Mouse (Mus musculus): Measurements from ENCODE around the gene Gripap1.
"Not testable (repeated sequence)": the region's sequence is repeated elsewhere in the genome, so short reads cannot be mapped to it uniquely, and the experiment has no call there.

The Gripap1 gene

GRCm38 (mm10) chrX:7789542-7790136 lies at the start of gene Gripap1:
Gene Gripap1, plus strand, starts transcription at chrX:7789765.
- DNase-seq = peak; percentile 81

- no peak for DNase-seq
These were observed 49.3 kb upstream of the Gripap1 start for GRCm38 (mm10) chrX:7740082-7740819.

- DNase-seq = peak; percentile 77
These were observed 48.5 kb upstream of the Gripap1 start for GRCm38 (mm10) chrX:7741103-7741502.

GRCm38 (mm10) chrX:7743470-7743869 lies 46.1 kb upstream of the Gripap1 start:
- no peak for DNase-seq

- no peak for DNase-seq
These were observed 44.6 kb upstream of the Gripap1 start for GRCm38 (mm10) chrX:7744940-7745339.

- no peak for DNase-seq
These were observed 44.1 kb upstream of the Gripap1 start for GRCm38 (mm10) chrX:7745429-7745828.

GRCm38 (mm10) chrX:7750432-7751116 lies 39.0 kb upstream of the Gripap1 start, which contains the start of gene Ccdc120:
Gene Ccdc120, minus strand, starts transcription at chrX:7750905.
- peak; percentile 89 for DNase-seq

GRCm38 (mm10) chrX:7753627-7754026 lies 35.9 kb upstream of the Gripap1 start:
- not testable (repeated sequence) for DNase-seq

- peak; percentile 96 for DNase-seq
These were observed 27.2 kb upstream of the Gripap1 start, which contains the start of gene Tfe3 for GRCm38 (mm10) chrX:7762137-7762920. Gene Tfe3, plus strand, starts transcription at chrX:7762560.

GRCm38 (mm10) chrX:7762921-7763197 lies 26.7 kb upstream of the Gripap1 start:
- DNase-seq = no peak

GRCm38 (mm10) chrX:7763631-7764393 lies 25.8 kb upstream of the Gripap1 start:
- no peak for DNase-seq

- no peak for DNase-seq
These were observed 24.8 kb upstream of the Gripap1 start for GRCm38 (mm10) chrX:7764657-7765280.

GRCm38 (mm10) chrX:7765281-7765670 lies 24.3 kb upstream of the Gripap1 start:
- no peak for DNase-seq

- DNase-seq = no peak
These were observed 23.8 kb upstream of the Gripap1 start for GRCm38 (mm10) chrX:7765764-7766163.

GRCm38 (mm10) chrX:7769302-7770017 lies 20.1 kb upstream of the Gripap1 start:
- DNase-seq = no peak

GRCm38 (mm10) chrX:7772766-7773165 lies 16.8 kb upstream of the Gripap1 start:
- DNase-seq = no peak

- no peak for DNase-seq
These were observed 13.9 kb upstream of the Gripap1 start for GRCm38 (mm10) chrX:7775501-7776205.

- DNase-seq = peak; percentile 54
These were observed 13.1 kb upstream of the Gripap1 start for GRCm38 (mm10) chrX:7776329-7777082.

- DNase-seq = no peak
These were observed 10.9 kb upstream of the Gripap1 start for GRCm38 (mm10) chrX:7778450-7779244.

Data from cerebellum, adult 9-11 months (tissue).